Mouse (Mus musculus): ENCODE measurements around the gene D17Wsu92e. TPM values are rescaled to one million over a fixed set of nuclear protein-coding genes. Genes with fewer than 3 reads are reported as not detected.

D17Wsu92e gene
- total RNA-seq, 2 experiments from 2014 or later: 199 TPM

- no peak for DNase-seq (ENCODE audit: low spot score in 2 of 2)
Measured at GRCm38 (mm10) chr17:27791556-27791955, 28.9 kb downstream of the D17Wsu92e start.

GRCm38 (mm10) chr17:27790976-27791375 is 29.5 kb downstream of the D17Wsu92e start:
- DNase-seq (ENCODE audit: low spot score in 2 of 2): no peak

GRCm38 (mm10) chr17:27790015-27790414 is 30.4 kb downstream of the D17Wsu92e start:
- no peak for DNase-seq (ENCODE audit: low spot score in 2 of 2)

GRCm38 (mm10) chr17:27788456-27789172 is 31.8 kb downstream of the D17Wsu92e start:
- no peak for DNase-seq (ENCODE audit: low spot score in 2 of 2)

GRCm38 (mm10) chr17:27783567-27783966 is 36.9 kb downstream of the D17Wsu92e start:
- DNase-seq (ENCODE audit: low spot score in 2 of 2): no peak

GRCm38 (mm10) chr17:27781059-27781687 is 39.3 kb downstream of the D17Wsu92e start:
- no peak for DNase-seq (ENCODE audit: low spot score in 2 of 2)

- no peak for DNase-seq (ENCODE audit: low spot score in 2 of 2)
Measured at GRCm38 (mm10) chr17:27779755-27780154, 40.7 kb downstream of the D17Wsu92e start.

GRCm38 (mm10) chr17:27778671-27779355 is 41.6 kb downstream of the D17Wsu92e start:
- DNase-seq (ENCODE audit: low spot score in 2 of 2): no peak

GRCm38 (mm10) chr17:27777823-27778222 is 42.6 kb downstream of the D17Wsu92e start:
- no peak for DNase-seq (ENCODE audit: low spot score in 2 of 2)

GRCm38 (mm10) chr17:27774198-27774597 is 46.2 kb downstream of the D17Wsu92e start:
- peak in 1 of 2 experiments; percentile 64 for DNase-seq (ENCODE audit: low spot score in 2 of 2)

- no peak for DNase-seq (ENCODE audit: low spot score in 2 of 2)
Measured at GRCm38 (mm10) chr17:27771616-27772015, 48.8 kb downstream of the D17Wsu92e start.

- peak in 1 of 2 experiments; percentile 85 for DNase-seq (ENCODE audit: low spot score in 2 of 2)
Measured at GRCm38 (mm10) chr17:27768817-27769542, 51.5 kb downstream of the D17Wsu92e start.

GRCm38 (mm10) chr17:27767543-27767942 is 52.9 kb downstream of the D17Wsu92e start:
- DNase-seq (ENCODE audit: low spot score in 2 of 2): no peak

- peak in 1 of 2 experiments; percentile 54 for DNase-seq (ENCODE audit: low spot score in 2 of 2)
Measured at GRCm38 (mm10) chr17:27767120-27767519, 53.3 kb downstream of the D17Wsu92e start.

GRCm38 (mm10) chr17:27765066-27765465 is 55.4 kb downstream of the D17Wsu92e start:
- no peak for DNase-seq (ENCODE audit: low spot score in 2 of 2)

GRCm38 (mm10) chr17:27764453-27764852 is 56.0 kb downstream of the D17Wsu92e start:
- DNase-seq (ENCODE audit: low spot score in 2 of 2): no peak

GRCm38 (mm10) chr17:27762884-27763283 is 57.6 kb downstream of the D17Wsu92e start:
- DNase-seq (ENCODE audit: low spot score in 2 of 2): peak in 1 of 2 experiments; percentile 60

- peak; percentile 86 to 95 for DNase-seq (ENCODE audit: low spot score in 2 of 2)
Measured at GRCm38 (mm10) chr17:27761639-27762336, 58.7 kb downstream of the D17Wsu92e start.

- no peak for DNase-seq (ENCODE audit: low spot score in 2 of 2)
Measured at GRCm38 (mm10) chr17:27760169-27760568, 60.3 kb downstream of the D17Wsu92e start.

GRCm38 (mm10) chr17:27751314-27752202 is 68.9 kb downstream of the D17Wsu92e start:
- DNase-seq (ENCODE audit: low spot score in 2 of 2): peak in 1 of 2 experiments; percentile 69

Measured in layer of hippocampus, adult 18-20 months (tissue).